Mouse (Mus musculus): ENCODE results near the gene Popdc3. TPM values are rescaled to one million over a fixed set of nuclear protein-coding genes. Genes with fewer than 3 reads are reported as not detected.

Popdc3 gene
- 5.3 and 6.0 TPM in 2 replicates for polyA plus RNA-seq (2015; fragmentation: Nextera tagmentation; extraction: Ambion mirVana)

DNA sequence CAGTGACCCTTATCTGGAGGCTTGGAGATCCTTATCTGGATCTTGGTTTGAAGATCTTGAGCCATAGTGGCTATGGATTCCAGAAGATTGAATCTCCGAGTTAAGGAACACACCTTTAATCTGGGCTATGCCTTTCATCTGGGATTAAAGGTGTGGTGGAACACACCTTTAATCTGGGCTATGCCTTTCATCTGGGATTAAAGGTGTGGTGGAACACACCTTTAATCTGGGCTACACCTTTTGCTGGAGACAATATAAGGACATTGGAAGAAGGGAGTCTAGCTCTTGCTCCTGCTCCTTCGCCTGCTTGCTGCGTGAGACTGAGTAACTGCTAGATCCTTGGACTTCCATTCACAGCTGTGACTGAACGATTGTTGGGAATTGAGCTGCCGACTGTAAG is at the start of gene Popdc3:
Popdc3 (plus strand) TSS at position 301 of the 400 bp plus-strand sequence.

DNA sequence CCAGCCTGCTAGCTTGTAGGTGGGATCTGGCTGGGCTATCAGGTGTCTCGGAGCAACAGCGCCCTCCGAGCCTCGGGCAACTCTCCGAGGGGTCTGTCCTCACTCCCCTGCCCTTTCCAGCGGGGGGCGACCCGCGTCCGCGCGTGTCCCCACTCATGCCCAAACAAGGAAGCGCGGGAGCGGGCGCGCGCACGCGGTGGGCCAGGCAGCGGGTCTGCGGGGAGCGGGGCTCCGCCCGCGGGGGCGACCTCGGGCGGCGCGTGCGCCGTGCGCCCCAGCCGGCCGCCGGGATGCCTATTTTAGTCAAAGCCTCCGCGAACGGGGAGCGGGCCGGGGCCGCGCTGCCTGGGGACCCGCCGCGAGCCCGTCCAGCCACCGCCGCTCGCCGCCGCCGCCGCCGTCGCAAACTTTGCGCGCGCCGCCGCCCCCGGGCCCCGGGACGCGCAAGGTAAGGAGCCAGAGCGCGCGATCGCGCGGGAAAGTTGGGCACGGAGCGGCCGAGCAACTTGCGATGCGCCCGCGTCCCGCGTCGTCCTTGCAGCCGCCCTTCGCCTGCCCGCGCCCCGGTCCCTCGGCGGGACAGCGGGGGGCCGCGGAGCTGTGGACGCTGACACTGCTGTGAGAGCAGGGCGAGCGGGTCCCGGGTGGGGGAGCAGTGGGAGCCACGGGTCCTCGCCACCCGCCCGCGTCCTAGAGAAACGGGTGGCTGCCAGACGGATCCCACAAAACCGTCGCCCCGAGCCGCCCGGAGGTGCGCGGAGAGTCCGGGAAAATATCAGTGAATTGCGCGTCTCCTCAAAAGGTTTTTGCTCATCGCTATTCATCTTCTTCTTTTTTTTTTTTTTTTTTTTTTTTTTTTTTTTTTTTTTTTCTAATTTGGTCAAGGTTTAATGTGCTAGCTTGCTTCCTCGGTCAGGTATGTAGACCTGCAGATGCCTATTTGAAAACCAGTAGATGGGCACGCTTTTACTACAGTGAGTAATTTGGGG is 157.8 kb downstream of the Popdc3 start, which contains the start of gene Bves:
Bves (plus strand) TSS at position 339 of the 989 bp plus-strand sequence.

Other genes with a start within 250 kb of the Popdc3 start
- gene Prep, start 110.9 kb upstream of the Popdc3 start, polyA plus RNA-seq (2015; fragmentation: Nextera tagmentation; extraction: Ambion mirVana), result 8.4 and 8.9 TPM in 2 replicates
- gene Bves, start 157.7 kb downstream of the Popdc3 start, polyA plus RNA-seq (2015; fragmentation: Nextera tagmentation; extraction: Ambion mirVana), result 4.9 and 5.0 TPM in 2 replicates